Mouse (Mus musculus): Measurements from ENCODE around the gene Hoxa4.

Gene Hoxa4

GRCm38 (mm10) chr6:52179690-52180089, 11.9 kb downstream of the Hoxa4 start:
- no peak for DNase-seq (ENCODE audit: low read depth)

GRCm38 (mm10) chr6:52178918-52179665, 12.5 kb downstream of the Hoxa4 start:
- no peak for DNase-seq (ENCODE audit: low read depth)

- no peak for DNase-seq (ENCODE audit: low read depth)
Measured at GRCm38 (mm10) chr6:52177806-52178205, 13.7 kb downstream of the Hoxa4 start.

GRCm38 (mm10) chr6:52177061-52177735, 14.4 kb downstream of the Hoxa4 start, which contains the start of gene 5730596B20Rik:
5730596B20Rik (plus strand) TSS chr6:52177498.
- DNase-seq (ENCODE audit: low read depth), result peak; percentile 31

- DNase-seq (ENCODE audit: low read depth), result no peak
Measured at GRCm38 (mm10) chr6:52176391-52176790, 15.2 kb downstream of the Hoxa4 start.

- DNase-seq (ENCODE audit: low read depth), result no peak
Measured at GRCm38 (mm10) chr6:52175864-52176263, 15.7 kb downstream of the Hoxa4 start.

- DNase-seq (ENCODE audit: low read depth), result no peak
Measured at GRCm38 (mm10) chr6:52174968-52175751, 16.4 kb downstream of the Hoxa4 start.

GRCm38 (mm10) chr6:52173648-52174047, 17.9 kb downstream of the Hoxa4 start:
- no peak for DNase-seq (ENCODE audit: low read depth)

- DNase-seq (ENCODE audit: low read depth), result peak; percentile 85
Measured at GRCm38 (mm10) chr6:52172501-52172900, 19.1 kb downstream of the Hoxa4 start.

GRCm38 (mm10) chr6:52171938-52172337, 19.6 kb downstream of the Hoxa4 start:
- no peak for DNase-seq (ENCODE audit: low read depth)

- DNase-seq (ENCODE audit: low read depth), result peak; percentile 48
Measured at GRCm38 (mm10) chr6:52171331-52171730, 20.2 kb downstream of the Hoxa4 start.

- peak; percentile 24 for DNase-seq (ENCODE audit: low read depth)
Measured at GRCm38 (mm10) chr6:52170898-52171223, 20.7 kb downstream of the Hoxa4 start.

- peak; percentile 36 for DNase-seq (ENCODE audit: low read depth)
Measured at GRCm38 (mm10) chr6:52170166-52170897, 21.2 kb downstream of the Hoxa4 start.

- DNase-seq (ENCODE audit: low read depth), result peak; percentile 26
Measured at GRCm38 (mm10) chr6:52169499-52170165, 21.9 kb downstream of the Hoxa4 start.

- DNase-seq (ENCODE audit: low read depth), result no peak
Measured at GRCm38 (mm10) chr6:52168191-52169055, 23.1 kb downstream of the Hoxa4 start.

GRCm38 (mm10) chr6:52167736-52168161, 23.8 kb downstream of the Hoxa4 start:
- no peak for DNase-seq (ENCODE audit: low read depth)

GRCm38 (mm10) chr6:52167176-52167575, 24.4 kb downstream of the Hoxa4 start:
- no peak for DNase-seq (ENCODE audit: low read depth)

GRCm38 (mm10) chr6:52166431-52167077, 25.0 kb downstream of the Hoxa4 start:
- DNase-seq (ENCODE audit: low read depth), result peak; percentile 26

- peak; percentile 44 for DNase-seq (ENCODE audit: low read depth)
Measured at GRCm38 (mm10) chr6:52165441-52166370, 25.8 kb downstream of the Hoxa4 start.

All from fibroblast of lung, adult 2 months (primary cell).